Mouse (Mus musculus) brown adipose tissue, adult 24 weeks (tissue): Measurements from ENCODE around the gene Mpo. TPM values are rescaled to one million over a fixed set of nuclear protein-coding genes. Genes with fewer than 3 reads are reported as not detected.

Experiments used
- H3K27ac ChIP-seq: fragments of 200-500 bp; replicated peaks from 2 replicates; pipeline ENCODE4 v1.5.1; 2012; ENCODE audit warnings: low read depth, mild to moderate bottlenecking, low read length
- H3K4me1 ChIP-seq: fragments of 200-500 bp; 2 replicates; pipeline ENCODE4 v1.6.1; 2012; ENCODE audit warnings: low read length, mixed read lengths; ENCODE audit not compliant: control insufficient read depth, insufficient read depth, insufficient read length
- H3K4me3 ChIP-seq: fragments of 200-500 bp; 2 replicates; pipeline ENCODE4 v1.5.1; 2012; ENCODE audit warnings: low read depth, mild to moderate bottlenecking, low read length, moderate library complexity; ENCODE audit not compliant: insufficient read depth
- polyA plus RNA-seq: library from polyadenylated mRNA; stranded (reverse); fragments of >200 nt; gene quantifications from 2 replicates; pipeline ENCODE4 v1.2.4, GENCODE M21; 2012; ENCODE audit not compliant: missing spikeins, insufficient read depth, insufficient read length

The Mpo gene
- polyA plus RNA-seq, 1 experiment = not detected

GRCm38 (mm10) chr11:87763511-87763987 is 29.8 kb upstream of the Mpo start:
- Histone ChIP-seq H3K27ac (no peak overlapping the region), H3K4me1 (no peaks in the 10 kb centered on the region), H3K4me3 (no peak overlapping the region)

- no peak overlapping the region for H3K4me3 ChIP-seq
- no peaks in the 10 kb centered on the region for H3K4me1 ChIP-seq
- H3K27ac ChIP-seq = no peak overlapping the region
Measured at GRCm38 (mm10) chr11:87763988-87764876, 29.1 kb upstream of the Mpo start.

GRCm38 (mm10) chr11:87768745-87769144 is 24.6 kb upstream of the Mpo start:
- H3K27ac ChIP-seq = no peak overlapping the region
- no peak overlapping the region for H3K4me3 ChIP-seq
- H3K4me1 ChIP-seq = no peaks in the 10 kb centered on the region

- Histone ChIP-seq H3K4me1 (no peaks in the 10 kb centered on the region), H3K27ac (no peak overlapping the region), H3K4me3 (no peak overlapping the region)
Measured at GRCm38 (mm10) chr11:87770989-87771388, 22.4 kb upstream of the Mpo start.

GRCm38 (mm10) chr11:87772354-87772753 is 21.0 kb upstream of the Mpo start:
- H3K4me1 ChIP-seq = no peaks in the 10 kb centered on the region
- H3K27ac ChIP-seq = no peak overlapping the region
- H3K4me3 ChIP-seq = no peak overlapping the region

GRCm38 (mm10) chr11:87778100-87778765 is 15.1 kb upstream of the Mpo start:
- Histone ChIP-seq H3K27ac (no peak overlapping the region), H3K4me1 (no peaks in the 10 kb centered on the region), H3K4me3 (peak overlapping the region; percentile 6; the same call in 1 of the 2 replicates)

- no peak overlapping the region for H3K27ac ChIP-seq
- H3K4me1 ChIP-seq = no peaks in the 10 kb centered on the region
- H3K4me3 ChIP-seq = no peak overlapping the region
Measured at GRCm38 (mm10) chr11:87778915-87779314, 14.5 kb upstream of the Mpo start.

- Histone ChIP-seq H3K4me3 (no peak overlapping the region), H3K27ac (no peak overlapping the region)
Measured at GRCm38 (mm10) chr11:87779392-87779791, 14.0 kb upstream of the Mpo start.

GRCm38 (mm10) chr11:87780130-87780529 is 13.3 kb upstream of the Mpo start:
- no peak overlapping the region for H3K27ac ChIP-seq
- no peak overlapping the region for H3K4me3 ChIP-seq
- no peaks in the 10 kb centered on the region for H3K4me1 ChIP-seq

More at GRCm38 (mm10) chr11:87779392-87779791, 14.0 kb upstream of the Mpo start:
- H3K4me1 ChIP-seq = no peaks in the 10 kb centered on the region

GRCm38 (mm10) chr11:87790088-87790487 is 3.3 kb upstream of the Mpo start:
- no peak overlapping the region for H3K4me3 ChIP-seq
- no peaks in the 10 kb centered on the region for H3K4me1 ChIP-seq
- no peak overlapping the region for H3K27ac ChIP-seq

GRCm38 (mm10) chr11:87801711-87802275 is 8.4 kb downstream of the Mpo start:
- no peaks in the 10 kb centered on the region for H3K4me1 ChIP-seq
- no peak overlapping the region for H3K27ac ChIP-seq
- H3K4me3 ChIP-seq = no peak overlapping the region

- Histone ChIP-seq H3K4me1 (no peaks in the 10 kb centered on the region), H3K27ac (no peak overlapping the region), H3K4me3 (no peak overlapping the region)
Measured at GRCm38 (mm10) chr11:87802621-87803020, 9.2 kb downstream of the Mpo start.

- Histone ChIP-seq H3K27ac (no peak overlapping the region), H3K4me3 (no peak overlapping the region), H3K4me1 (no peaks in the 10 kb centered on the region)
Measured at GRCm38 (mm10) chr11:87805448-87805847, 12.1 kb downstream of the Mpo start.

GRCm38 (mm10) chr11:87807433-87807832 is 14.1 kb downstream of the Mpo start:
- Histone ChIP-seq H3K4me1 (no peaks in the 10 kb centered on the region), H3K4me3 (no peak overlapping the region), H3K27ac (no peak overlapping the region)

- Histone ChIP-seq H3K4me1 (no peaks in the 10 kb centered on the region), H3K27ac (no peak overlapping the region), H3K4me3 (no peak overlapping the region)
Measured at GRCm38 (mm10) chr11:87808236-87808635, 14.9 kb downstream of the Mpo start.
